Mouse (Mus musculus) midbrain, embryonic 14.5 days (tissue): Measurements from ENCODE around the gene Plekhd1. TPM values are rescaled to one million over a fixed set of nuclear protein-coding genes. Genes with fewer than 3 reads are reported as not detected.

ENCODE experiments used
- ATAC-seq: fragments of 200-750 bp; cut with Nextera tagmentation; 2 replicates; pipeline ENCODE4 v1.8.0; 2017; ENCODE audit warnings: moderate number of reproducible peaks, moderate library complexity; ENCODE audit not compliant: low FRiP score, low TSS enrichment
- DNase-seq: peaks from one replicate; pipeline ENCODE4 v3.0.0-alpha.2; 2015
- H3K27ac ChIP-seq: fragments of 300-500 bp; sonication (generic); replicated peaks from 2 replicates; pipeline ENCODE4 v1.5.1; 2014; ENCODE audit warnings: mild to moderate bottlenecking, low read depth, low read length, moderate library complexity
- H3K27me3 ChIP-seq: fragments of 300-500 bp; sonication (generic); 2 replicates; pipeline ENCODE4 v1.6.1; 2014; ENCODE audit warnings: low read length, control low read depth, mixed read lengths; ENCODE audit not compliant: control insufficient read depth, insufficient read depth
- H3K36me3 ChIP-seq: fragments of 300-500 bp; sonication (generic); 2 replicates; pipeline ENCODE4 v1.6.1; 2014; ENCODE audit warnings: low read length, control low read depth; ENCODE audit not compliant: control insufficient read depth, insufficient read depth
- H3K4me1 ChIP-seq: fragments of 300-500 bp; sonication (generic); 2 replicates; pipeline ENCODE4 v1.6.1; 2014; ENCODE audit warnings: mild to moderate bottlenecking, antibody characterized with exemption, low read length, control low read depth; ENCODE audit not compliant: control insufficient read depth, insufficient read depth
- H3K4me2 ChIP-seq: fragments of 300-500 bp; sonication (generic); 2 replicates; pipeline ENCODE4 v1.6.1; 2014; ENCODE audit warnings: mild to moderate bottlenecking, low read length, moderate library complexity
- H3K4me3 ChIP-seq: fragments of 300-500 bp; sonication (generic); replicated peaks from 2 replicates; pipeline ENCODE4 v1.5.1; 2014; ENCODE audit warnings: low read depth, low read length
- H3K9ac ChIP-seq: fragments of 300-500 bp; sonication (generic); replicated peaks from 2 replicates; pipeline ENCODE4 v1.6.1; 2014; ENCODE audit warnings: mild to moderate bottlenecking, low read length, moderate library complexity
- H3K9me3 ChIP-seq: fragments of 300-500 bp; sonication (generic); 2 replicates; pipeline ENCODE4 v1.6.1; 2016; ENCODE audit warnings: low read length, control low read depth, mixed read lengths; ENCODE audit not compliant: control insufficient read depth
- WGBS: fragments of 180-500 bp; shearing (Covaris S2); extraction: QIAGEN DNeasy Blood & Tissue Kit; methylation state at CpG from one replicate; pipeline ENCODE4 v1.1.7; 2014; 5-methylcytosine and 5-hydroxymethylcytosine counted together
- polyA plus RNA-seq: library from polyadenylated mRNA; unstranded; fragments of >200 nt; fragmentation: Nextera tagmentation; extraction: Ambion mirVana; gene quantifications from 2 replicates; pipeline ENCODE4 v1.2.1, GENCODE M21; 2014

Plekhd1 gene
- polyA plus RNA-seq, result 2.5 and 3.5 TPM in 2 replicates

- peak within 1 kb of the TSS; percentile 40 for H3K4me3 ChIP-seq
- no peaks in the 10 kb centered on the region for H3K36me3 ChIP-seq
- no peak within 1 kb of the TSS; the same call in 1 of the 2 replicates for H3K9ac ChIP-seq
- peaks cover 11% of the 10 kb centered on the region; the same call in 1 of the 2 replicates for H3K4me1 ChIP-seq
- no peaks in the 10 kb centered on the region for H3K9me3 ChIP-seq
- no peak within 1 kb of the TSS for H3K27ac ChIP-seq
- DNase-seq (peak; percentile 69), ATAC-seq (peak; percentile 55; the same call in 1 of the 2 replicates)
- H3K27me3 ChIP-seq, result peaks cover 38% of the 10 kb centered on the region
- peak within 1 kb of the TSS; percentile 58 for H3K4me2 ChIP-seq
- 1% methylated on average over 52 of the region's 52 CpGs for WGBS
These were observed at the start of gene Plekhd1 for GRCm38 (mm10) chr12:80692269-80692972. Gene Plekhd1, plus strand, starts transcription at chr12:80692591.

GRCm38 (mm10) chr12:80642725-80643692 lies 49.4 kb upstream of the Plekhd1 start:
- Histone ChIP-seq H3K4me3 (peak overlapping the region; percentile 93), H3K4me1 (peaks cover 36% of the 10 kb centered on the region), H3K9ac (peak overlapping the region; percentile 87), H3K9me3 (no peaks in the 10 kb centered on the region), H3K4me2 (peak overlapping the region; percentile 96), H3K27me3 (no peaks in the 10 kb centered on the region), H3K36me3 (peaks cover 36% of the 10 kb centered on the region), H3K27ac (peak overlapping the region; percentile 88)
- DNase-seq, result peak; percentile 65
- ATAC-seq, result peak; percentile 68
- WGBS, result 2% methylated on average over 48 of the region's 48 CpGs

GRCm38 (mm10) chr12:80643693-80644505 lies 48.5 kb upstream of the Plekhd1 start, which contains the start of the genes Slc39a9 and Erh:
Gene Slc39a9, plus strand, starts transcription at chr12:80643883.
Gene Erh, minus strand, starts transcription at chr12:80644341.
- under 1% methylated on average over 50 of the region's 50 CpGs for WGBS
- ATAC-seq, result peak; percentile 95

GRCm38 (mm10) chr12:80644506-80644868 lies 47.9 kb upstream of the Plekhd1 start:
- peaks cover 36% of the 10 kb centered on the region for H3K4me1 ChIP-seq
- peak; percentile 13 for DNase-seq
- peak overlapping the region; percentile 93 for H3K4me3 ChIP-seq
- no peaks in the 10 kb centered on the region for H3K27me3 ChIP-seq
- peaks cover 21% of the 10 kb centered on the region for H3K36me3 ChIP-seq
- no peak overlapping the region; the same call in 1 of the 2 replicates for H3K27ac ChIP-seq
- no peak for ATAC-seq
- peak overlapping the region; percentile 96 for H3K4me2 ChIP-seq
- WGBS, result 11% methylated on average over 18 of the region's 18 CpGs
- H3K9ac ChIP-seq, result peak overlapping the region; percentile 87
- H3K9me3 ChIP-seq, result no peaks in the 10 kb centered on the region

More at GRCm38 (mm10) chr12:80643693-80644505, 48.5 kb upstream of the Plekhd1 start, which contains the start of the genes Slc39a9 and Erh:
- no peaks in the 10 kb centered on the region for H3K27me3 ChIP-seq
- H3K27ac ChIP-seq, result peak within 1 kb of the TSS; percentile 88
- H3K36me3 ChIP-seq, result peaks cover 27% of the 10 kb centered on the region
- H3K9me3 ChIP-seq, result no peaks in the 10 kb centered on the region
- H3K4me2 ChIP-seq, result peak within 1 kb of the TSS; percentile 96
- peak within 1 kb of the TSS; percentile 87 for H3K9ac ChIP-seq
- peak; percentile 97 for DNase-seq
- H3K4me1 ChIP-seq, result peaks cover 36% of the 10 kb centered on the region
- H3K4me3 ChIP-seq, result peak within 1 kb of the TSS; percentile 93

GRCm38 (mm10) chr12:80646377-80646776 lies 46.0 kb upstream of the Plekhd1 start:
- peaks cover 36% of the 10 kb centered on the region for H3K4me1 ChIP-seq
- peak overlapping the region; percentile 36; the same call in 1 of the 2 replicates for H3K9ac ChIP-seq

GRCm38 (mm10) chr12:80653951-80654658 lies 38.3 kb upstream of the Plekhd1 start:
- no peak for DNase-seq
- ATAC-seq, result no peak
- no peak overlapping the region for H3K9ac ChIP-seq
- WGBS, result 92% methylated on average over 7 of the region's 7 CpGs
- H3K4me2 ChIP-seq, result no peak overlapping the region
- no peak overlapping the region for H3K27ac ChIP-seq
- H3K36me3 ChIP-seq, result peaks cover 4% of the 10 kb centered on the region; the same call in 1 of the 2 replicates
- no peak overlapping the region for H3K4me3 ChIP-seq
- H3K4me1 ChIP-seq, result no peaks in the 10 kb centered on the region
- no peaks in the 10 kb centered on the region for H3K9me3 ChIP-seq
- no peaks in the 10 kb centered on the region for H3K27me3 ChIP-seq

More at GRCm38 (mm10) chr12:80646377-80646776, 46.0 kb upstream of the Plekhd1 start:
- Histone ChIP-seq H3K4me3 (no peak overlapping the region), H3K9me3 (no peaks in the 10 kb centered on the region), H3K36me3 (peaks cover 7% of the 10 kb centered on the region), H3K27me3 (no peaks in the 10 kb centered on the region), H3K27ac (no peak overlapping the region), H3K4me2 (peak overlapping the region; percentile 96)
- 98% methylated on average over 3 of the region's 3 CpGs for WGBS
- DNase-seq, result no peak
- no peak for ATAC-seq

- no peak overlapping the region for H3K4me3 ChIP-seq
These were observed 37.7 kb upstream of the Plekhd1 start for GRCm38 (mm10) chr12:80654659-80655025.

More at GRCm38 (mm10) chr12:80654659-80655025, 37.7 kb upstream of the Plekhd1 start:
- ATAC-seq (no peak), DNase-seq (no peak)
- no peaks in the 10 kb centered on the region for H3K4me1 ChIP-seq
- no peak overlapping the region for H3K27ac ChIP-seq
- peaks cover 4% of the 10 kb centered on the region; the same call in 1 of the 2 replicates for H3K36me3 ChIP-seq
- no peaks in the 10 kb centered on the region for H3K9me3 ChIP-seq
- 95% methylated on average over 3 of the region's 3 CpGs for WGBS
- no peaks in the 10 kb centered on the region for H3K27me3 ChIP-seq
- H3K9ac ChIP-seq, result no peak overlapping the region
- H3K4me2 ChIP-seq, result no peak overlapping the region
